Mouse (Mus musculus) layer of hippocampus, adult 9-11 months (tissue): Measurements from ENCODE around the gene Wnk2.
A peak's percentile ranks its signal among the peaks of the same experiment; 100 is the strongest.

Source experiments
- DNase-seq: peaks from one replicate; pipeline ENCODE4 v3.0.0; 2022

The Wnk2 gene

GRCm38 (mm10) chr13:49147858-49148226, at the start of gene Wnk2:
Gene Wnk2 (minus strand): TSS chr13:49148014.
- peak; percentile 78 for DNase-seq

- peak; percentile 85 for DNase-seq
Observed at GRCm38 (mm10) chr13:49196766-49197165, 49.0 kb upstream of the Wnk2 start.

GRCm38 (mm10) chr13:49196211-49196610, 48.4 kb upstream of the Wnk2 start:
- no peak for DNase-seq

GRCm38 (mm10) chr13:49195651-49196050, 47.8 kb upstream of the Wnk2 start:
- DNase-seq, result no peak

- no peak for DNase-seq
Observed at GRCm38 (mm10) chr13:49194811-49195210, 47.0 kb upstream of the Wnk2 start.

- no peak for DNase-seq
Observed at GRCm38 (mm10) chr13:49193650-49194049, 45.8 kb upstream of the Wnk2 start.

GRCm38 (mm10) chr13:49192156-49192855, 44.5 kb upstream of the Wnk2 start:
- DNase-seq, result no peak

GRCm38 (mm10) chr13:49191673-49192035, 43.8 kb upstream of the Wnk2 start:
- no peak for DNase-seq

GRCm38 (mm10) chr13:49190876-49191672, 43.3 kb upstream of the Wnk2 start:
- DNase-seq, result no peak

GRCm38 (mm10) chr13:49189970-49190870, 42.4 kb upstream of the Wnk2 start:
- no peak for DNase-seq

GRCm38 (mm10) chr13:49188966-49189360, 41.1 kb upstream of the Wnk2 start:
- no peak for DNase-seq

GRCm38 (mm10) chr13:49188219-49188965, 40.6 kb upstream of the Wnk2 start:
- no peak for DNase-seq

GRCm38 (mm10) chr13:49187288-49188218, 39.7 kb upstream of the Wnk2 start, which contains the start of gene Ninj1:
Gene Ninj1 (plus strand): TSS chr13:49187485.
- peak; percentile 84 for DNase-seq

- DNase-seq, result peak; percentile 34
Observed at GRCm38 (mm10) chr13:49186798-49187287, 39.0 kb upstream of the Wnk2 start.

- no peak for DNase-seq
Observed at GRCm38 (mm10) chr13:49183646-49184045, 35.8 kb upstream of the Wnk2 start.

GRCm38 (mm10) chr13:49183161-49183560, 35.3 kb upstream of the Wnk2 start:
- no peak for DNase-seq

- no peak for DNase-seq
Observed at GRCm38 (mm10) chr13:49181411-49181984, 33.7 kb upstream of the Wnk2 start.

- no peak for DNase-seq
Observed at GRCm38 (mm10) chr13:49180691-49181090, 32.9 kb upstream of the Wnk2 start.

GRCm38 (mm10) chr13:49180274-49180673, 32.5 kb upstream of the Wnk2 start:
- no peak for DNase-seq

GRCm38 (mm10) chr13:49178839-49179585, 31.2 kb upstream of the Wnk2 start:
- DNase-seq, result peak; percentile 87
